Comparison of ENCODE assay signal across 23 mouse cellular contexts in the genomic region with DNA sequence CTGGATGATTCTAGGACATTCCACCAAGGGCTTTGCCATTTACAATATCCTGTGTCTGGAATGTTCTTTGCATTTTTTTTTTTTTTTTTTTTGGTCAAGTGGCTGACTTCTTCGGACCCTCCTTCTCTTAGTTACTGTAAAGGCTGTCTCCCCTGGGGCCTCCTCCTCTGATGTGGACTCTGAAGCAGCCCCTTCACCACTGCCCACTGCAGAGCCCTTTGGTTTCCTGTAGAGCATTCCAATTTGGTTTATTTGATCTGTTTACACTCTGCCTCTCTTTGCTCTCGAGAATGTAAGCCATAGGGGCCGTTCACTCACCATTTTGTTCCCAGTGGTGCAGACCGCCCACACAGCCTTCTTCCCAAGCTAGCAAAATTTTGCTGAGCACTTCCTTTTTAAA.
DNase-seq lines count a peak whose midpoint lies in the region; ATAC-seq and TF ChIP-seq lines count a peak whose summit lies in the region.
"Had no signal": no experiment of that assay in that cellular context is flagged by ENCODE, and none has a peak within 500 bp of the region (broad histone marks: within the 10 kb centered on the region; RNA-seq: fewer than 3 reads in every experiment).

No protein-coding gene starts in this region.

- H3K27me3 ChIP-seq in forebrain, embryonic 10.5 days (ENCODE audit: poor library complexity, severe bottlenecking), result no peaks in the 10 kb centered on the region
- H3K27me3 ChIP-seq in forebrain, embryonic 15.5 days, result no peaks in the 10 kb centered on the region
- no peaks in the 10 kb centered on the region for H3K27me3 ChIP-seq in limb, embryonic 14.5 days (ENCODE audit: control insufficient read depth, insufficient read depth, low read length)
- H3K27me3 ChIP-seq in limb, embryonic 10.5 days (ENCODE audit: low read depth, poor library complexity, severe bottlenecking), result no peaks in the 10 kb centered on the region
- H3K27me3 ChIP-seq in limb, embryonic 15.5 days, result no peaks in the 10 kb centered on the region
- H3K27me3 ChIP-seq: heart, embryonic 12.5 days; liver, embryonic 15.5 days; megakaryocyte, embryonic 14.5 days; midbrain, embryonic 13.5 days had no signal

- H3K9me3 ChIP-seq in forebrain, embryonic 10.5 days, result no peaks in the 10 kb centered on the region
- H3K9me3 ChIP-seq in forebrain, embryonic 15.5 days, result no peaks in the 10 kb centered on the region
- H3K9me3 ChIP-seq in limb, embryonic 14.5 days (ENCODE audit: control insufficient read depth, low read length), result no peaks in the 10 kb centered on the region
- no peaks in the 10 kb centered on the region for H3K9me3 ChIP-seq in limb, embryonic 10.5 days (replicated peaks)
- H3K9me3 ChIP-seq in ES-E14 (ENCODE audit: control insufficient read depth, insufficient read depth, low read depth, low read length), result no peaks in the 10 kb centered on the region
- H3K9me3 ChIP-seq in limb, embryonic 15.5 days, result no peaks in the 10 kb centered on the region
- H3K9me3 ChIP-seq: heart, embryonic 12.5 days; hindbrain, embryonic 10.5 days; liver, embryonic 15.5 days; megakaryocyte, embryonic 14.5 days; midbrain, embryonic 13.5 days had no signal

- H3K4me3 ChIP-seq in forebrain, embryonic 10.5 days, result no peak overlapping the region
- no peak overlapping the region for H3K4me3 ChIP-seq in forebrain, embryonic 15.5 days
- H3K4me3 ChIP-seq in limb, embryonic 14.5 days (replicated peaks; ENCODE audit: low read length), result no peak overlapping the region
- no peak overlapping the region for H3K4me3 ChIP-seq in limb, embryonic 10.5 days
- no peak overlapping the region for H3K4me3 ChIP-seq in ES-E14 (ENCODE audit: insufficient read depth in 1 of 2, low read depth in 1 of 2, low read length in 2 of 2, poor library complexity in 1 of 2, severe bottlenecking in 1 of 2)
- no peak overlapping the region for H3K4me3 ChIP-seq in limb, embryonic 15.5 days
- H3K4me3 ChIP-seq: heart, embryonic 12.5 days; hindbrain, embryonic 10.5 days; liver, embryonic 15.5 days; megakaryocyte, embryonic 14.5 days; midbrain, embryonic 13.5 days had no signal

- no peak for TF ChIP-seq POLR2A in limb, embryonic 14.5 days (IDR thresholded peaks at IDR 0.05; ENCODE audit: borderline replicate concordance, extremely low read depth, insufficient read depth, insufficient read length)

- WGBS in forebrain, embryonic 10.5 days, result 74% methylated on average over 4 of the region's 4 CpGs
- WGBS in forebrain, embryonic 15.5 days, result 73% methylated on average over 4 of the region's 4 CpGs
- WGBS in limb, embryonic 14.5 days, result 48% methylated on average over 4 of the region's 4 CpGs
- WGBS in limb, embryonic 10.5 days, result 56% methylated on average over 4 of the region's 4 CpGs
- 54% methylated on average over 4 of the region's 4 CpGs for WGBS in limb, embryonic 15.5 days

- H3K9ac ChIP-seq in forebrain, embryonic 15.5 days (replicated peaks), result no peak overlapping the region
- H3K9ac ChIP-seq in limb, embryonic 14.5 days (ENCODE audit: low read depth, low read length, severe bottlenecking), result no peak overlapping the region
- H3K9ac ChIP-seq in ES-E14 (ENCODE audit: insufficient read depth, low read depth, low read length, poor library complexity, severe bottlenecking), result no peak overlapping the region
- no peak overlapping the region for H3K9ac ChIP-seq in limb, embryonic 15.5 days
- H3K9ac ChIP-seq: heart, embryonic 12.5 days; liver, embryonic 15.5 days; midbrain, embryonic 13.5 days had no signal

- ATAC-seq in forebrain, embryonic 15.5 days (replicated peaks), result no peak
- ATAC-seq in limb, embryonic 14.5 days (ENCODE audit: low FRiP score, low read depth), result 0 out of 2 replicates have a peak, but pooled peaks have one; percentile 23
- ATAC-seq in limb, embryonic 15.5 days (ENCODE audit: insufficient number of reproducible peaks, low FRiP score, low TSS enrichment, low read depth), result no peak
- ATAC-seq: intestine, postnatal 0 days; midbrain, embryonic 13.5 days had no signal

- no peak for DNase-seq in forebrain, embryonic 10.5 days (ENCODE audit: extremely low spot score, low spot score)
- DNase-seq in limb, embryonic 14.5 days (ENCODE audit: low spot score), result peak; percentile 31
- DNase-seq in limb, embryonic 10.5 days (ENCODE audit: low spot score), result no peak
- no peak for DNase-seq in ES-E14 (ENCODE audit: low read depth, low spot score)
- no peak for DNase-seq in urinary bladder, postnatal 25 days (ENCODE audit: low spot score)
- DNase-seq in cerebellum, adult 9-11 months, result no peak
- DNase-seq: cerebellum, adult 8-10 months; gastrocnemius, postnatal 14 days; heart, adult 18-20 months; heart, postnatal 10 days; kidney, postnatal 36 days; layer of hippocampus, adult 9-11 months; liver; lung, postnatal 36 days; thymus, postnatal 36 days had no signal

- H3K4me1 ChIP-seq in forebrain, embryonic 10.5 days, result peaks cover 5% of the 10 kb centered on the region
- H3K4me1 ChIP-seq in forebrain, embryonic 15.5 days, result no peaks in the 10 kb centered on the region
- H3K4me1 ChIP-seq in limb, embryonic 14.5 days (ENCODE audit: control insufficient read depth, insufficient read depth, low read length), result 0 out of 2 replicates have a peak, but pooled peaks cover 5% of the 10 kb centered on the region
- H3K4me1 ChIP-seq in limb, embryonic 10.5 days, result 0 out of 2 replicates have a peak, but pooled peaks cover 3% of the 10 kb centered on the region
- peaks cover 0 to 4% of the 10 kb centered on the region in 2 experiments; a peak in 1 of 4 replicates for H3K4me1 ChIP-seq in ES-E14 (ENCODE audit: control insufficient read depth in 2 of 2, insufficient read depth in 2 of 2, low read length in 2 of 2, poor library complexity in 1 of 2)
- H3K4me1 ChIP-seq in limb, embryonic 15.5 days, result peaks cover 9% of the 10 kb centered on the region
- H3K4me1 ChIP-seq: liver, embryonic 15.5 days; megakaryocyte, embryonic 14.5 days had no signal

- H3K4me2 ChIP-seq in forebrain, embryonic 15.5 days (replicated peaks), result no peak overlapping the region
- no peak overlapping the region for H3K4me2 ChIP-seq in limb, embryonic 14.5 days (replicated peaks; ENCODE audit: low read depth, low read length, severe bottlenecking)
- H3K4me2 ChIP-seq in limb, embryonic 15.5 days, result no peak overlapping the region
- H3K4me2 ChIP-seq: heart, embryonic 12.5 days; liver, embryonic 15.5 days; midbrain, embryonic 13.5 days had no signal

- peak overlapping the region; percentile 48 for H3K27ac ChIP-seq in forebrain, embryonic 10.5 days
- no peak overlapping the region for H3K27ac ChIP-seq in forebrain, embryonic 15.5 days (replicated peaks)
- H3K27ac ChIP-seq in limb, embryonic 14.5 days (replicated peaks; ENCODE audit: low read depth, low read length), result no peak overlapping the region
- H3K27ac ChIP-seq in limb, embryonic 10.5 days, result no peak overlapping the region
- no peak overlapping the region for H3K27ac ChIP-seq in ES-E14 (ENCODE audit: insufficient read depth, low read depth, low read length, poor library complexity, severe bottlenecking)
- H3K27ac ChIP-seq in limb, embryonic 15.5 days, result peak overlapping the region; percentile 11; the same call in 1 of the 2 replicates
- H3K27ac ChIP-seq: hindbrain, embryonic 10.5 days; liver, embryonic 15.5 days; midbrain, embryonic 13.5 days had no signal

- H3K36me3 ChIP-seq in forebrain, embryonic 10.5 days (replicated peaks), result no peaks in the 10 kb centered on the region
- H3K36me3 ChIP-seq in forebrain, embryonic 15.5 days, result no peaks in the 10 kb centered on the region
- no peaks in the 10 kb centered on the region for H3K36me3 ChIP-seq in limb, embryonic 14.5 days (ENCODE audit: control insufficient read depth, insufficient read depth, low read length)
- H3K36me3 ChIP-seq in limb, embryonic 10.5 days, result no peaks in the 10 kb centered on the region
- no peaks in the 10 kb centered on the region for H3K36me3 ChIP-seq in ES-E14 (ENCODE audit: control insufficient read depth, insufficient read depth, low read length, poor library complexity, severe bottlenecking)
- no peaks in the 10 kb centered on the region for H3K36me3 ChIP-seq in limb, embryonic 15.5 days
- H3K36me3 ChIP-seq: heart, embryonic 12.5 days; hindbrain, embryonic 10.5 days; liver, embryonic 15.5 days; midbrain, embryonic 13.5 days had no signal

- in situ Hi-C loops in ES-E14 (cut with MboI; ENCODE audit: low sequenced_read_pairs in 2 of 2, unreplicated experiment in 2 of 2), result no loop called here

TF ChIP-seq in ES-E14, 5 proteins besides CTCF, POLR2A, EP300 and RAD21:
- TF ChIP-seq ZNF384 (IDR thresholded peaks at IDR 0.05; ENCODE audit: low read depth, low read length) (0 out of 2 replicates have a peak, but pooled peaks have one; percentile 34), HCFC1 (IDR thresholded peaks at IDR 0.05; ENCODE audit: borderline replicate concordance, insufficient read depth, low read length) (no peak)

Comparison
In these comparisons a context has a peak if more than half of its experiments do, and no peak if none do; other contexts are left out.
1. H3K27ac ChIP-seq: peak in forebrain, embryonic 10.5 days (single experiment) and limb, embryonic 15.5 days (single experiment); none in forebrain, embryonic 15.5 days (single experiment), limb, embryonic 14.5 days (single experiment), limb, embryonic 10.5 days (single experiment) and ES-E14 (single experiment).